Mouse (Mus musculus): Measurements from ENCODE around the gene Pik3ca. TPM values are rescaled to one million over a fixed set of nuclear protein-coding genes. Genes with fewer than 3 reads are reported as not detected.
"Not testable (repeated sequence)": the region's sequence is repeated elsewhere in the genome, so short reads cannot be mapped to it uniquely, and the experiment has no call there.

The Pik3ca gene
- polyA plus RNA-seq, 1 experiment from 2014 or later = 15.5 TPM

GRCm38 (mm10) chr3:32427695-32428094 lies 30.2 kb downstream of the Pik3ca start:
- ATAC-seq (ENCODE audit: low read depth) = no peak
- H3K4me2 ChIP-seq (ENCODE audit: low read depth, low read length) = no peak overlapping the region
- no peak overlapping the region for H3K27ac ChIP-seq (replicated peaks; ENCODE audit: low read depth, low read length)

GRCm38 (mm10) chr3:32428361-32428760 lies 30.9 kb downstream of the Pik3ca start:
- ATAC-seq (ENCODE audit: low read depth) (no peak), DNase-seq (ENCODE audit: low spot score) (no peak)
- Histone ChIP-seq H3K4me2 (ENCODE audit: low read depth, low read length) (no peak overlapping the region), H3K9ac (ENCODE audit: low read depth, low read length) (no peak overlapping the region), H3K27me3 (replicated peaks; ENCODE audit: control insufficient read depth, insufficient read depth, low read length) (no peaks in the 10 kb centered on the region), H3K4me3 (ENCODE audit: low read depth, low read length) (no peak overlapping the region), H3K4me1 (ENCODE audit: control insufficient read depth, insufficient read depth, low read length) (no peaks in the 10 kb centered on the region), H3K36me3 (ENCODE audit: control insufficient read depth, insufficient read depth, low read length) (no peaks in the 10 kb centered on the region), H3K9me3 (ENCODE audit: control insufficient read depth, low read length) (no peaks in the 10 kb centered on the region), H3K27ac (replicated peaks; ENCODE audit: low read depth, low read length) (no peak overlapping the region)
- WGBS = 93% methylated on average over 3 of the region's 3 CpGs

More at GRCm38 (mm10) chr3:32427695-32428094, 30.2 kb downstream of the Pik3ca start:
- Histone ChIP-seq H3K9ac (ENCODE audit: low read depth, low read length) (no peak overlapping the region), H3K9me3 (ENCODE audit: control insufficient read depth, low read length) (no peaks in the 10 kb centered on the region), H3K4me1 (ENCODE audit: control insufficient read depth, insufficient read depth, low read length) (no peaks in the 10 kb centered on the region), H3K27me3 (replicated peaks; ENCODE audit: control insufficient read depth, insufficient read depth, low read length) (no peaks in the 10 kb centered on the region), H3K36me3 (ENCODE audit: control insufficient read depth, insufficient read depth, low read length) (no peaks in the 10 kb centered on the region), H3K4me3 (ENCODE audit: low read depth, low read length) (no peak overlapping the region)
- WGBS = 55% methylated on average over 4 of the region's 4 CpGs
- DNase-seq (ENCODE audit: low spot score) = no peak

- WGBS = 59% methylated on average over 4 of the region's 4 CpGs
- no peak overlapping the region for H3K9ac ChIP-seq (ENCODE audit: low read depth, low read length)
- H3K27ac ChIP-seq (replicated peaks; ENCODE audit: low read depth, low read length) = no peak overlapping the region
- H3K4me3 ChIP-seq (ENCODE audit: low read depth, low read length) = no peak overlapping the region
- ATAC-seq (ENCODE audit: low read depth) (no peak), DNase-seq (ENCODE audit: low spot score) (peak; percentile 66)
- no peaks in the 10 kb centered on the region for H3K4me1 ChIP-seq (ENCODE audit: control insufficient read depth, insufficient read depth, low read length)
- no peaks in the 10 kb centered on the region for H3K9me3 ChIP-seq (ENCODE audit: control insufficient read depth, low read length)
- H3K27me3 ChIP-seq (replicated peaks; ENCODE audit: control insufficient read depth, insufficient read depth, low read length) = no peaks in the 10 kb centered on the region
- no peak overlapping the region for H3K4me2 ChIP-seq (ENCODE audit: low read depth, low read length)
- H3K36me3 ChIP-seq (ENCODE audit: control insufficient read depth, insufficient read depth, low read length) = no peaks in the 10 kb centered on the region
Observed at GRCm38 (mm10) chr3:32428921-32429320, 31.4 kb downstream of the Pik3ca start.

GRCm38 (mm10) chr3:32429351-32429750 lies 31.9 kb downstream of the Pik3ca start:
- not testable (repeated sequence) for H3K4me1 ChIP-seq (ENCODE audit: control insufficient read depth, insufficient read depth, low read length); ATAC-seq (ENCODE audit: low read depth); H3K9ac ChIP-seq (ENCODE audit: low read depth, low read length); H3K4me3 ChIP-seq (ENCODE audit: low read depth, low read length); H3K36me3 ChIP-seq (ENCODE audit: control insufficient read depth, insufficient read depth, low read length); H3K4me2 ChIP-seq (ENCODE audit: low read depth, low read length); H3K27me3 ChIP-seq (replicated peaks; ENCODE audit: control insufficient read depth, insufficient read depth, low read length); DNase-seq (ENCODE audit: low spot score); H3K9me3 ChIP-seq (ENCODE audit: control insufficient read depth, low read length); H3K27ac ChIP-seq (replicated peaks; ENCODE audit: low read depth, low read length)

- Histone ChIP-seq H3K9me3 (ENCODE audit: control insufficient read depth, low read length) (no peaks in the 10 kb centered on the region), H3K27ac (replicated peaks; ENCODE audit: low read depth, low read length) (no peak overlapping the region), H3K4me2 (ENCODE audit: low read depth, low read length) (no peak overlapping the region), H3K9ac (ENCODE audit: low read depth, low read length) (no peak overlapping the region), H3K27me3 (replicated peaks; ENCODE audit: control insufficient read depth, insufficient read depth, low read length) (no peaks in the 10 kb centered on the region), H3K4me1 (ENCODE audit: control insufficient read depth, insufficient read depth, low read length) (no peaks in the 10 kb centered on the region), H3K4me3 (ENCODE audit: low read depth, low read length) (no peak overlapping the region), H3K36me3 (ENCODE audit: control insufficient read depth, insufficient read depth, low read length) (no peaks in the 10 kb centered on the region)
- ATAC-seq (ENCODE audit: low read depth) (no peak), DNase-seq (ENCODE audit: low spot score) (no peak)
- 67% methylated on average over 2 of the region's 2 CpGs for WGBS
Observed at GRCm38 (mm10) chr3:32430394-32430793, 32.9 kb downstream of the Pik3ca start.

GRCm38 (mm10) chr3:32434016-32434415 lies 36.5 kb downstream of the Pik3ca start:
- Histone ChIP-seq H3K4me1 (ENCODE audit: control insufficient read depth, insufficient read depth, low read length) (no peaks in the 10 kb centered on the region), H3K9ac (ENCODE audit: low read depth, low read length) (no peak overlapping the region), H3K4me3 (ENCODE audit: low read depth, low read length) (no peak overlapping the region), H3K36me3 (ENCODE audit: control insufficient read depth, insufficient read depth, low read length) (peaks cover 21% of the 10 kb centered on the region), H3K27ac (replicated peaks; ENCODE audit: low read depth, low read length) (no peak overlapping the region), H3K4me2 (ENCODE audit: low read depth, low read length) (no peak overlapping the region), H3K27me3 (replicated peaks; ENCODE audit: control insufficient read depth, insufficient read depth, low read length) (no peaks in the 10 kb centered on the region), H3K9me3 (ENCODE audit: control insufficient read depth, low read length) (no peaks in the 10 kb centered on the region)
- DNase-seq (ENCODE audit: low spot score) (no peak), ATAC-seq (ENCODE audit: low read depth) (no peak)
- WGBS = 70% methylated on average over 2 of the region's 2 CpGs

GRCm38 (mm10) chr3:32436101-32436500 lies 38.6 kb downstream of the Pik3ca start:
- Histone ChIP-seq H3K27ac (replicated peaks; ENCODE audit: low read depth, low read length) (no peak overlapping the region), H3K9me3 (ENCODE audit: control insufficient read depth, low read length) (no peaks in the 10 kb centered on the region), H3K4me3 (ENCODE audit: low read depth, low read length) (no peak overlapping the region), H3K9ac (ENCODE audit: low read depth, low read length) (no peak overlapping the region), H3K4me1 (ENCODE audit: control insufficient read depth, insufficient read depth, low read length) (no peaks in the 10 kb centered on the region), H3K27me3 (replicated peaks; ENCODE audit: control insufficient read depth, insufficient read depth, low read length) (no peaks in the 10 kb centered on the region), H3K36me3 (ENCODE audit: control insufficient read depth, insufficient read depth, low read length) (peaks cover 41% of the 10 kb centered on the region), H3K4me2 (ENCODE audit: low read depth, low read length) (no peak overlapping the region)
- ATAC-seq (ENCODE audit: low read depth) (no peak), DNase-seq (ENCODE audit: low spot score) (no peak)
- 87% methylated on average over 11 of the region's 11 CpGs for WGBS

- ATAC-seq (ENCODE audit: low read depth) (no peak), DNase-seq (ENCODE audit: low spot score) (no peak)
- no peak overlapping the region for H3K27ac ChIP-seq (replicated peaks; ENCODE audit: low read depth, low read length)
- H3K4me2 ChIP-seq (ENCODE audit: low read depth, low read length) = no peak overlapping the region
- H3K9me3 ChIP-seq (ENCODE audit: control insufficient read depth, low read length) = no peaks in the 10 kb centered on the region
- no peak overlapping the region for H3K4me3 ChIP-seq (ENCODE audit: low read depth, low read length)
- peaks cover 48% of the 10 kb centered on the region for H3K36me3 ChIP-seq (ENCODE audit: control insufficient read depth, insufficient read depth, low read length)
- WGBS = 94% methylated on average over 6 of the region's 6 CpGs
- H3K27me3 ChIP-seq (replicated peaks; ENCODE audit: control insufficient read depth, insufficient read depth, low read length) = no peaks in the 10 kb centered on the region
- no peaks in the 10 kb centered on the region for H3K4me1 ChIP-seq (ENCODE audit: control insufficient read depth, insufficient read depth, low read length)
- no peak overlapping the region for H3K9ac ChIP-seq (ENCODE audit: low read depth, low read length)
Observed at GRCm38 (mm10) chr3:32437297-32437696, 39.8 kb downstream of the Pik3ca start.

GRCm38 (mm10) chr3:32437820-32438219 lies 40.3 kb downstream of the Pik3ca start:
- 94% methylated on average over 6 of the region's 6 CpGs for WGBS
- H3K4me2 ChIP-seq (ENCODE audit: low read depth, low read length) = no peak overlapping the region
- H3K9ac ChIP-seq (ENCODE audit: low read depth, low read length) = no peak overlapping the region

More at GRCm38 (mm10) chr3:32437820-32438219, 40.3 kb downstream of the Pik3ca start:
- DNase-seq (ENCODE audit: low spot score) (no peak), ATAC-seq (ENCODE audit: low read depth) (no peak)
- Histone ChIP-seq H3K27me3 (replicated peaks; ENCODE audit: control insufficient read depth, insufficient read depth, low read length) (no peaks in the 10 kb centered on the region), H3K4me1 (ENCODE audit: control insufficient read depth, insufficient read depth, low read length) (no peaks in the 10 kb centered on the region), H3K4me3 (ENCODE audit: low read depth, low read length) (no peak overlapping the region), H3K36me3 (ENCODE audit: control insufficient read depth, insufficient read depth, low read length) (peaks cover 52% of the 10 kb centered on the region), H3K9me3 (ENCODE audit: control insufficient read depth, low read length) (no peaks in the 10 kb centered on the region), H3K27ac (replicated peaks; ENCODE audit: low read depth, low read length) (no peak overlapping the region)
